Mouse (Mus musculus): ENCODE data around the gene Lrmp. TPM values are rescaled to one million over a fixed set of nuclear protein-coding genes. Genes with fewer than 3 reads are reported as not detected.
"Not testable (repeated sequence)": the region's sequence is repeated elsewhere in the genome, so short reads cannot be mapped to it uniquely, and the experiment has no call there.

Gene Lrmp
- polyA plus RNA-seq, 1 experiment from 2014 or later, result 0.60 TPM

- WGBS, result 74% methylated on average over 1 of the region's 1 CpGs
- H3K9ac ChIP-seq (replicated peaks), result no peak overlapping the region
- no peak overlapping the region for H3K27ac ChIP-seq (replicated peaks)
- no peaks in the 10 kb centered on the region for H3K9me3 ChIP-seq (replicated peaks)
- ATAC-seq (ENCODE audit: low FRiP score), result no peak
- H3K27me3 ChIP-seq (replicated peaks), result no peaks in the 10 kb centered on the region
- H3K4me1 ChIP-seq, result peaks cover 6% of the 10 kb centered on the region; the same call in 1 of the 2 replicates
- H3K4me2 ChIP-seq, result no peak overlapping the region
- H3K4me3 ChIP-seq (replicated peaks), result no peak overlapping the region
- H3K36me3 ChIP-seq, result no peaks in the 10 kb centered on the region
Observed at GRCm38 (mm10) chr6:145124621-145125020, 9.2 kb downstream of the Lrmp start.

DNA sequence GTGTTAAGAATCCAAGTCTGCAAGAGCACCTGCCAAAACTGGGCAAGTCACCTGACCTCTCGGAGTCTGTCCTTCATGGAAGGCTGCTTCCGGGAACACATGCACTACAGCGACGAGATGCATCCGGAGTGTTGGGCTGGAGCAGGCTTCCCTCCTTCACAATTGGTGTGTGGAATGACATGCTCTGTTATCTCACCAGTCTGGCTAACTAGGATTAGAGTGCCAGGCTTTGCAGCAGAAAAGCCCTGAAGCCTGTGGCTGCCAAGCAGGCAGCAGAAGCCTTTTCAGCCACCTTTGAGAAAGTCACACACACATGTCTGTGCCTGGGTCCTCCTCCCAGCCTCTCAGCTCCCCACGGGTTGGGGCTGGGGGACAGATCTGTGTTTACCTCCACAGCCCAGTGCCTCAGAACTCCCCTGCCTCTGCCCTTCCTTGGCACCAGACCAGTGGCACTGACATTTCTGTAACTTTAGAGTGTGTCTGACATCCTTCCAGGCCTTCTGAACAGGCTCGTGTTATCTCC lies 10.2 kb downstream of the Lrmp start:
- Histone ChIP-seq H3K36me3 (no peaks in the 10 kb centered on the region), H3K9ac (replicated peaks) (no peak overlapping the region), H3K27ac (replicated peaks) (no peak overlapping the region), H3K27me3 (replicated peaks) (no peaks in the 10 kb centered on the region), H3K9me3 (replicated peaks) (no peaks in the 10 kb centered on the region), H3K4me2 (no peak overlapping the region), H3K4me3 (replicated peaks) (no peak overlapping the region), H3K4me1 (peaks cover 6% of the 10 kb centered on the region; the same call in 1 of the 2 replicates)
- ATAC-seq (ENCODE audit: low FRiP score), result no peak
- 76% methylated on average over 7 of the region's 7 CpGs for WGBS

DNA sequence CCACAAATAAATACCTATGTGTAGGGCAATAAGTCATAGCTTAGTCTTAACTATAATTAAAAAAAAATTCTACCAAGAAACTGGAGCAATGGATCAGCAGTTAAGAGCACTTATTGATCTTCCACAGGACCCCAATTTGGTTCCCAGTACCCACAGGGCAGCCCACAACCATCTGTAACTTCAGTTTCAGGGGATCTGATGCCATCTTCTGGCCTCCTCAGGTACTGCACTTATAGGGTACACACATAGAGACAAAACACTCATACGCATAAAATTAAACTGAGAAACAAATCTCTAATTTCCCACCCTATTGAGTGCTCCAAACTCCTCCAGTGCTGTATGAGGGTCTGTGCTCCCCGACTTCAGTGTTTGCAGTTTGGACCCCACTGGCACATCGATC lies 12.2 kb downstream of the Lrmp start:
- Histone ChIP-seq H3K4me1 (peaks cover 3% of the 10 kb centered on the region; the same call in 1 of the 2 replicates), H3K36me3 (no peaks in the 10 kb centered on the region), H3K4me2 (no peak overlapping the region), H3K9ac (replicated peaks) (no peak overlapping the region), H3K9me3 (replicated peaks) (no peaks in the 10 kb centered on the region), H3K4me3 (replicated peaks) (no peak overlapping the region), H3K27ac (replicated peaks) (no peak overlapping the region), H3K27me3 (replicated peaks) (no peaks in the 10 kb centered on the region)
- no peak for ATAC-seq (ENCODE audit: low FRiP score)
- 98% methylated on average over 3 of the region's 3 CpGs for WGBS

DNA sequence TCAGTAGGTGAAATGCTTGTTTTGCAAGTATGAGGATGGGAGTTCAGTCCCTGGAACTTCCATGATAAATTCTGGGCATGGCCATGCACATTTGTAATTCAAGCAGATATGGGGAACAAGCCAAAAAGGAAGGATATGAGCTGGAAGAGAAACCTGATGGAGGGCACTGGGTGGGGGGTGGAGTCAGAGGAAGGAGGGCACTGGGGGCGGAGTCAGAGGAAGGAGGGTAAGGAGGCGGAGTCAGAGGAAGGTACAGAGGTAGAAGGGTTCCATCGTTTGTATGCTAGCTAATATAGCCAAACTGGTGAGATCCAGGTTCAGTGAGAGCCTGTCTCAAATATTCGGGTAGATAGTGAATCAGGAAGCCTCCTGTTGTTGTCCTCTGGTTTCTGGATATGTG lies 14.1 kb downstream of the Lrmp start:
- H3K27me3 ChIP-seq (replicated peaks), result no peaks in the 10 kb centered on the region
- WGBS, result 83% methylated on average over 4 of the region's 4 CpGs
- H3K27ac ChIP-seq (replicated peaks), result no peak overlapping the region
- no peaks in the 10 kb centered on the region for H3K9me3 ChIP-seq (replicated peaks)
- no peaks in the 10 kb centered on the region for H3K36me3 ChIP-seq
- ATAC-seq (ENCODE audit: low FRiP score), result no peak
- no peak overlapping the region for H3K9ac ChIP-seq (replicated peaks)
- H3K4me1 ChIP-seq, result peaks cover 3% of the 10 kb centered on the region; the same call in 1 of the 2 replicates
- no peak overlapping the region for H3K4me2 ChIP-seq
- no peak overlapping the region for H3K4me3 ChIP-seq (replicated peaks)

DNA sequence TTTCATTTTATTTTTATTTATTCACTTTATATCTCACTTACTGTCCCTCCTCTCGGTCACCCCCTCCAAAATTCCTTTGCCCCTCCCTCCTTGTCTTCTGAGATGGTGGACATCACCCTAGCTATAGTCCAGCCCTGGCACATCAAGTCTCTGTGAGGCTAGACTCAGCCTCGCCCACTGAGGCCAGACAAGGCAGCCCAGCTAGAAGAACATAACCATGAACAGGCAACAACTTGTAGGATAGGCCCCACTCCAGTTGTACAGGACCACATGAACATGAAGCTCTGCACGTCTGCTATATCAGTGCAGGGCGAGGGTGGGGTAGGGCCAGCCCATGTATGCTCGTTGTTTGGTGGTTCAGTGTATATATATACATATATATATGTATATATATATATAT lies 16.5 kb downstream of the Lrmp start:
- H3K9me3 ChIP-seq (replicated peaks), result no peaks in the 10 kb centered on the region
- H3K27me3 ChIP-seq (replicated peaks), result no peaks in the 10 kb centered on the region
- WGBS, result 88% methylated on average over 5 of the region's 5 CpGs
- no peak for ATAC-seq (ENCODE audit: low FRiP score)
- H3K4me3 ChIP-seq (replicated peaks), result no peak overlapping the region
- no peaks in the 10 kb centered on the region for H3K4me1 ChIP-seq
- H3K36me3 ChIP-seq, result no peaks in the 10 kb centered on the region
- H3K4me2 ChIP-seq, result no peak overlapping the region
- H3K27ac ChIP-seq (replicated peaks), result no peak overlapping the region
- H3K9ac ChIP-seq (replicated peaks), result no peak overlapping the region

DNA sequence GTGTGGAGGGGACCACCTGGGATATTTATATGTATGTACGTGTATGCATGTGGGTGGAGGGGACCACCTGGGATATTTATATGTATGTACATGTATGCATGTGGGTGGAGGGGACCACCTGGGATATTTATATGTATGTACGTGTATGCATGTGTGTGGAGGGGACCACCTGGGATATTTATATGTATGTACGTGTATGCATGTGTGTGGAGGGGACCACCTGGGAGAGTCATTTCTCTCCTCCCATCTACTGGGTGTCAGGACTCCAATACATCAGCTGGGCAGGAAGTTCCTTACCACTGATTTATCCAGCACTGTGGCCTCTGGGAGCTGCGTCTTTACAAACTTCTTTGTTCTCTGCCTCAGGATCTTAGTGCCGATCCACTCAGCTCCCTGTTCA lies 17.5 kb downstream of the Lrmp start:
- WGBS, result 81% methylated on average over 5 of the region's 5 CpGs

DNA sequence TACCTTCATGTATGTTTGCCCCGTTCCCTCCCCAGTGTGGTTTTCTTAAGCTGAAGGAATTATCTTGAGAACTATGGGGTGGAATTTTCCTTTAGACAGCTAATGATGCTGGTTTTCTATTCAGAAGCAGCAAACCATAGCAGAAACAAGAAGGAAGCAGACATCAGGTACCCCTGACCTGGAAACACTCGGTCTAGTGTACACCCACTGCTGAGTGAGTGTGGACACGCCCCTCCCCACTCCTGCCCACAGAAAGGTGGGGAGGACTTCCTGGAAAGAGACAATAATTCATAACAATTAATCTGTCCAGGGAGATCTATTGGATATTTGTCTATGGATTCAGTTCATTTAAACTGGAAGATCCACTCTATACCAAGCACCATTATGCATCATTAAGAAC lies 19.8 kb downstream of the Lrmp start:
- H3K4me2 ChIP-seq, result no peak overlapping the region
- ATAC-seq (ENCODE audit: low FRiP score), result no peak
- no peaks in the 10 kb centered on the region for H3K4me1 ChIP-seq
- 85% methylated on average over 3 of the region's 3 CpGs for WGBS
- H3K27me3 ChIP-seq (replicated peaks), result no peaks in the 10 kb centered on the region
- no peaks in the 10 kb centered on the region for H3K36me3 ChIP-seq
- H3K9ac ChIP-seq (replicated peaks), result no peak overlapping the region
- H3K9me3 ChIP-seq (replicated peaks), result no peaks in the 10 kb centered on the region
- H3K4me3 ChIP-seq (replicated peaks), result no peak overlapping the region
- H3K27ac ChIP-seq (replicated peaks), result no peak overlapping the region

More for the DNA sequence above, 17.5 kb downstream of the Lrmp start:
- not testable (repeated sequence) for H3K9ac ChIP-seq (replicated peaks); H3K36me3 ChIP-seq; H3K4me1 ChIP-seq; H3K4me3 ChIP-seq (replicated peaks); H3K27ac ChIP-seq (replicated peaks); H3K27me3 ChIP-seq (replicated peaks); H3K4me2 ChIP-seq; H3K9me3 ChIP-seq (replicated peaks); ATAC-seq (ENCODE audit: low FRiP score)

DNA sequence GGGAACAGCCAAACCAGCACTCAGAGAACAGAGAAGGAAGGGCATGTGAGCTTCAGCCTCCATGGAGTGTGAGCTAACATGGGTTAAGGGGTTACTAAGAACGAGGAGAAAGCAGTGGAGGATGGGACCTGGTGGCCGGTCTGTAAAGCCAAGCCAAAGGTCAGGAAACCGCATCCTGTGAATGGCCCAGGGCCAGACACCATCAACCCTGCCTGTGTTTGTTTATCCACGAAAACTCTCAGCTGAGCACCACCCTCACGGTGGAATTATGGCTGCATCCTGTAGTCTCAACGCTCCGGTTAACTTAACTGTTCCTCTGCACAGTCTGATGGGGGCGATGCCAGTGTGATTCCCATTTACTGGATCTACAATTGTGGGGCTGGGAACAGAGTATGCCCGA lies 20.4 kb downstream of the Lrmp start:
- no peak overlapping the region for H3K9ac ChIP-seq (replicated peaks)
- H3K4me1 ChIP-seq, result no peaks in the 10 kb centered on the region
- H3K27ac ChIP-seq (replicated peaks), result no peak overlapping the region
- H3K9me3 ChIP-seq (replicated peaks), result no peaks in the 10 kb centered on the region
- 77% methylated on average over 9 of the region's 9 CpGs for WGBS
- no peak overlapping the region for H3K4me3 ChIP-seq (replicated peaks)
- no peak overlapping the region for H3K4me2 ChIP-seq
- no peaks in the 10 kb centered on the region for H3K27me3 ChIP-seq (replicated peaks)
- H3K36me3 ChIP-seq, result no peaks in the 10 kb centered on the region
- ATAC-seq (ENCODE audit: low FRiP score), result no peak

DNA sequence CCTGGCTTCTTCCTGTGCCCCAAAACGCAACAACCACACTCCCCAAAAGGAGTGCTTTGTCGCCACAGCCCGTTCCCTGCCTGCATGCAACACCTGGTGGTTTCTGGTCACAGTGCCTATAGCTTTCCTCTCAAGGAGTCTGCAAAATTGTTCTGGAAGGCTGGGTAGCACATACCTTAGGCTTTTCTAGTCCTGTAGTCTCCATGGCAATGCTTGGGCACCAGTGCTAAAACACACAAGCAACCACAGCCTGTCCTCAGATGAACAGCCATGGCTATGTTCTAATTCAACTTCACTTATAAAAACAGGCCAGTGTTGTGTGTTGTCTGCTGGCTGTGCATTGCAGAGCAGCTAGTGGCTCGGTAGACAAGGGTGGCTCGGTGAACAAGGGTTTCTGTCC lies 21.4 kb downstream of the Lrmp start:
- Histone ChIP-seq H3K9ac (replicated peaks) (no peak overlapping the region), H3K27ac (replicated peaks) (no peak overlapping the region), H3K4me2 (no peak overlapping the region), H3K36me3 (no peaks in the 10 kb centered on the region), H3K27me3 (replicated peaks) (no peaks in the 10 kb centered on the region), H3K4me3 (replicated peaks) (no peak overlapping the region), H3K4me1 (no peaks in the 10 kb centered on the region), H3K9me3 (replicated peaks) (no peaks in the 10 kb centered on the region)
- ATAC-seq (ENCODE audit: low FRiP score), result no peak
- 87% methylated on average over 5 of the region's 5 CpGs for WGBS

DNA sequence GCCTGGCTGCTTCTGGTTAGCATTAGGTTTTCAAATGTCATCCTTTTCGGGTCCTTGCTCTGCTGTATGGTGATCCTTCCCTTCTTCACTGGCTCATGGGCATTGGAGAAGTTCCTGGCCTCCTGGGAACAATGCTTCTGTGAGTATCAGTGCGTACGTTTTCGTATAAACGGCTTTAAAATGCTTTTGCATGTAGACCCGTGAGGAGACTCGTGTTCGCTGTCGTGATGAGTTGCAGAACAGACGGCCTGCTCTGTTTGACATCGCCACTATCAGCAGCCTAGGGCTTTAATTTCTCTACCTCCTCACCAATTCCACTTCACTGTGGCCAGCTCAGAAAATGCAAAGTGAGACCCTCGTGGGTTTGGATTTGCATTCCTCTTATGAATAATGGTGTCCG lies 23.8 kb downstream of the Lrmp start:
- H3K36me3 ChIP-seq, result no peaks in the 10 kb centered on the region
- H3K9me3 ChIP-seq (replicated peaks), result no peaks in the 10 kb centered on the region
- H3K27me3 ChIP-seq (replicated peaks), result no peaks in the 10 kb centered on the region
- no peak overlapping the region for H3K27ac ChIP-seq (replicated peaks)
- 83% methylated on average over 13 of the region's 13 CpGs for WGBS
- H3K4me1 ChIP-seq, result no peaks in the 10 kb centered on the region
- H3K4me3 ChIP-seq (replicated peaks), result no peak overlapping the region
- H3K4me2 ChIP-seq, result no peak overlapping the region
- H3K9ac ChIP-seq (replicated peaks), result no peak overlapping the region
- ATAC-seq (ENCODE audit: low FRiP score), result no peak

GRCm38 (mm10) chr6:145139776-145140475 lies 24.5 kb downstream of the Lrmp start:
- Histone ChIP-seq H3K4me2 (no peak overlapping the region), H3K4me1 (no peaks in the 10 kb centered on the region), H3K4me3 (replicated peaks) (no peak overlapping the region), H3K27me3 (replicated peaks) (no peaks in the 10 kb centered on the region), H3K9me3 (replicated peaks) (no peaks in the 10 kb centered on the region), H3K27ac (replicated peaks) (no peak overlapping the region), H3K36me3 (no peaks in the 10 kb centered on the region), H3K9ac (replicated peaks) (no peak overlapping the region)
- no peak for ATAC-seq (ENCODE audit: low FRiP score)
- 79% methylated on average over 11 of the region's 11 CpGs for WGBS

DNA sequence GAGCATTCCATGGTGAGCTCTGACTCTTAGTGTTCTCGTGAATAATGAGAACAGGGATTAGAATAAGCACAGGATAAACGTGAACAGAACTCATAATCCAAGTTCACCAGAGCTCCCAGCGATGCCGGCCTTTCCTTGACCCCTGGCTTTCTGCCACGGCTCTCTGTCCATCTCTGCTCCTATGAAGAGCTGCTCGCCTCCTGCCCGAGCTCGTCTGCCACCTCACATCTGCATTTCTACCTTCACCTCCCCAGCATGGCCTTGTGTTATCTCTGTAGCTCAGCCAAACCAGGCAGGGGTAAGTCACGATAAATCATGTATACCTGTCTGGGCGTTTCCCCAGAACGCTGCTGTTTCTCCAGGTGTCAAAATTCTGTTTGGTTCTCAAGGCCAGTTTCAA lies 25.3 kb downstream of the Lrmp start:
- H3K9me3 ChIP-seq (replicated peaks), result no peaks in the 10 kb centered on the region
- no peaks in the 10 kb centered on the region for H3K27me3 ChIP-seq (replicated peaks)
- 80% methylated on average over 11 of the region's 11 CpGs for WGBS
- no peaks in the 10 kb centered on the region for H3K4me1 ChIP-seq
- H3K4me2 ChIP-seq, result no peak overlapping the region
- no peak overlapping the region for H3K4me3 ChIP-seq (replicated peaks)
- H3K36me3 ChIP-seq, result no peaks in the 10 kb centered on the region
- H3K9ac ChIP-seq (replicated peaks), result no peak overlapping the region
- H3K27ac ChIP-seq (replicated peaks), result no peak overlapping the region
- no peak for ATAC-seq (ENCODE audit: low FRiP score)
